Mouse (Mus musculus) E14TG2a.4 (cell line): Measurements from ENCODE around the gene Pax1.

ENCODE experiments used
- H3K27me3 ChIP-seq: 2 replicates; pipeline ENCODE4 v1.6.1; 2014; ENCODE audit warnings: low read length, control low read depth; ENCODE audit not compliant: insufficient read depth
- H3K36me3 ChIP-seq: 2 replicates; pipeline ENCODE4 v1.6.1; 2014; ENCODE audit warnings: low read length, control low read depth; ENCODE audit not compliant: insufficient read depth
- H3K4me1 ChIP-seq: replicated peaks from 2 replicates; pipeline ENCODE4 v1.6.1; 2014; ENCODE audit warnings: low read depth, low read length, control low read depth
- H3K4me3 ChIP-seq: replicated peaks from 2 replicates; pipeline ENCODE4 v1.5.1; 2014; ENCODE audit warnings: mild to moderate bottlenecking, low read length
- H3K9me3 ChIP-seq: 2 replicates; pipeline ENCODE4 v1.6.1; 2014; ENCODE audit warnings: low read length, control low read depth
- CTCF ChIP-seq: conservative IDR thresholded peaks from 2 replicates; pipeline ENCODE4 v1.5.1; 2014; ENCODE audit warnings: low read length
- NANOG ChIP-seq: IDR thresholded peaks from 2 replicates; pipeline ENCODE4 v1.6.1; 2014; ENCODE audit warnings: borderline replicate concordance, low read length, mixed read lengths
- POU5F1 ChIP-seq: IDR thresholded peaks from 2 replicates; pipeline ENCODE4 v1.6.1; 2014; ENCODE audit warnings: low read length, borderline replicate concordance

The Pax1 gene

GRCm38 (mm10) chr2:147361581-147361980 lies at the start of gene Pax1:
Gene Pax1, plus strand, starts transcription at chr2:147361925.
- no peaks in the 10 kb centered on the region for H3K36me3 ChIP-seq

GRCm38 (mm10) chr2:147321036-147321435 lies 40.7 kb upstream of the Pax1 start:
- peaks cover 11% of the 10 kb centered on the region; the same call in 1 of the 2 replicates for H3K27me3 ChIP-seq
- H3K4me3 ChIP-seq = no peak overlapping the region
- peak; percentile 91 for TF ChIP-seq CTCF
- no peak for TF ChIP-seq POU5F1

More at GRCm38 (mm10) chr2:147361581-147361980, at the start of gene Pax1:
- Histone ChIP-seq H3K9me3 (no peaks in the 10 kb centered on the region; the same call in 1 of the 2 replicates), H3K27me3 (peaks cover 94% of the 10 kb centered on the region), H3K4me3 (peak within 1 kb of the TSS; percentile 56), H3K4me1 (peaks cover 40% of the 10 kb centered on the region)
- TF ChIP-seq CTCF (no peak), NANOG (no peak), POU5F1 (no peak)

GRCm38 (mm10) chr2:147325178-147325577 lies 36.5 kb upstream of the Pax1 start:
- Histone ChIP-seq H3K9me3 (no peaks in the 10 kb centered on the region), H3K4me1 (no peaks in the 10 kb centered on the region), H3K27me3 (peaks cover 6% of the 10 kb centered on the region; the same call in 1 of the 2 replicates), H3K4me3 (no peak overlapping the region), H3K36me3 (no peaks in the 10 kb centered on the region)
- TF ChIP-seq NANOG (no peak), POU5F1 (no peak), CTCF (no peak)

More at GRCm38 (mm10) chr2:147321036-147321435, 40.7 kb upstream of the Pax1 start:
- no peaks in the 10 kb centered on the region for H3K9me3 ChIP-seq
- H3K36me3 ChIP-seq = no peaks in the 10 kb centered on the region
- no peaks in the 10 kb centered on the region for H3K4me1 ChIP-seq

GRCm38 (mm10) chr2:147332731-147333130 lies 29.0 kb upstream of the Pax1 start:
- Histone ChIP-seq H3K9me3 (no peaks in the 10 kb centered on the region), H3K4me3 (no peak overlapping the region), H3K4me1 (no peaks in the 10 kb centered on the region), H3K27me3 (no peaks in the 10 kb centered on the region; the same call in 1 of the 2 replicates), H3K36me3 (no peaks in the 10 kb centered on the region)
- TF ChIP-seq NANOG (no peak), CTCF (no peak), POU5F1 (no peak)

- peaks cover 25% of the 10 kb centered on the region for H3K27me3 ChIP-seq
- H3K36me3 ChIP-seq = no peaks in the 10 kb centered on the region
- TF ChIP-seq NANOG = no peak
- no peak for TF ChIP-seq CTCF
- TF ChIP-seq POU5F1 = no peak
- H3K4me3 ChIP-seq = peak overlapping the region; percentile 62
- H3K4me1 ChIP-seq = peaks cover 5% of the 10 kb centered on the region
- no peaks in the 10 kb centered on the region for H3K9me3 ChIP-seq
Observed at GRCm38 (mm10) chr2:147338729-147339128, 23.0 kb upstream of the Pax1 start.

- Histone ChIP-seq H3K4me3 (no peak overlapping the region), H3K9me3 (no peaks in the 10 kb centered on the region), H3K36me3 (no peaks in the 10 kb centered on the region), H3K4me1 (peaks cover 5% of the 10 kb centered on the region), H3K27me3 (peaks cover 25% of the 10 kb centered on the region)
- TF ChIP-seq NANOG = no peak
- TF ChIP-seq POU5F1 = no peak
- TF ChIP-seq CTCF = no peak
Observed at GRCm38 (mm10) chr2:147339796-147340195, 21.9 kb upstream of the Pax1 start.

- H3K4me3 ChIP-seq = no peak overlapping the region
- H3K36me3 ChIP-seq = no peaks in the 10 kb centered on the region
- TF ChIP-seq CTCF (peak; percentile 57), NANOG (no peak)
- peaks cover 25% of the 10 kb centered on the region for H3K27me3 ChIP-seq
- peaks cover 5% of the 10 kb centered on the region for H3K4me1 ChIP-seq
- no peaks in the 10 kb centered on the region for H3K9me3 ChIP-seq
Observed at GRCm38 (mm10) chr2:147342198-147342597, 19.5 kb upstream of the Pax1 start.

GRCm38 (mm10) chr2:147359716-147360115 lies 2.0 kb upstream of the Pax1 start:
- Histone ChIP-seq H3K4me3 (no peak overlapping the region), H3K36me3 (no peaks in the 10 kb centered on the region), H3K4me1 (peaks cover 28% of the 10 kb centered on the region), H3K27me3 (peaks cover 93% of the 10 kb centered on the region), H3K9me3 (no peaks in the 10 kb centered on the region; the same call in 1 of the 2 replicates)
- TF ChIP-seq POU5F1 (no peak), NANOG (no peak), CTCF (no peak)

- no peak for TF ChIP-seq CTCF
- TF ChIP-seq POU5F1 = no peak
- TF ChIP-seq NANOG = no peak
- Histone ChIP-seq H3K27me3 (peaks cover 94% of the 10 kb centered on the region), H3K36me3 (no peaks in the 10 kb centered on the region), H3K9me3 (no peaks in the 10 kb centered on the region; the same call in 1 of the 2 replicates), H3K4me3 (no peak overlapping the region), H3K4me1 (peaks cover 30% of the 10 kb centered on the region)
Observed at GRCm38 (mm10) chr2:147360401-147360800, 1.3 kb upstream of the Pax1 start.
